Mouse (Mus musculus): ENCODE data around the gene Vamp3. TPM values are rescaled to one million over a fixed set of nuclear protein-coding genes. Genes with fewer than 3 reads are reported as not detected.

The Vamp3 gene
- total and polyA plus RNA-seq, 3 experiments = 58.4 to 61.4 TPM; not detected in 1

DNA sequence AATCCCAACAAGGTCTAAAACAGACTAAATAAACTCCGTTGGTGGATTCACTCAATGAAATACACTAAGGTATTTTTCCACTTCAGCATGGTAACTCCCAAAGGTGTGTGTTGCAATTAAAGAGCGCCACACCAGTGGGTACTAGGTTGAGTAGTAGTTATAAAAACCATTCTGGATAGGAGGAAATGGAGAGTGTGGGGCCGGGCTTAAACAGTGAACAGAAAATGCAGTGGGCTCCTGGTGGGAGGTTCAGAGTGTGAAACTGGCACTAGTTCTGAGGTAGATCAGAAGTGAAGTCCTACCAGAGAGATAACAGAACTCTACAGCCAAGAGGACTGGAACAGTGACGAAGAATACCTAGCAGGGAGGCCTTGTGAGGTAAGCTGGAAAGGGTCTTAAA, 871 bp upstream of the Vamp3 start:
- DNase-seq (ENCODE audit: low read depth, low spot score) = no peak
- no peak for TF ChIP-seq ZMIZ1 (IDR thresholded peaks at IDR 0.05; ENCODE audit: low read depth, low read length)
- no peak for TF ChIP-seq MYC (IDR thresholded peaks at IDR 0.05; ENCODE audit: low read depth, low read length)
- no peak for TF ChIP-seq POLR2AphosphoS5 (IDR thresholded peaks at IDR 0.05; ENCODE audit: borderline replicate concordance, low read depth, low read length)
- TF ChIP-seq POLR2A (IDR thresholded peaks at IDR 0.05; ENCODE audit: control insufficient read depth in 1 of 2, insufficient read depth in 1 of 2, low read depth in 1 of 2, low read length in 2 of 2, poor library complexity in 1 of 2) = no peak
- TF ChIP-seq MXI1 (IDR thresholded peaks at IDR 0.05; ENCODE audit: low read depth, low read length) = no peak
- TF ChIP-seq SIN3A (IDR thresholded peaks at IDR 0.05; ENCODE audit: low read length) = no peak
- TF ChIP-seq ZNF384 (IDR thresholded peaks at IDR 0.05; ENCODE audit: low read depth, low read length) = no peak
- Histone ChIP-seq H3K36me3 (ENCODE audit: control insufficient read depth in 1 of 2, insufficient read depth in 2 of 2, low read length in 2 of 2) (peaks cover 3 to 6% of the 10 kb centered on the region in 2 experiments; a peak in 3 of 4 replicates), H3K9ac (ENCODE audit: control insufficient read depth, low read depth, low read length, poor library complexity, severe bottlenecking) (no peak overlapping the region), H3K4me1 (ENCODE audit: control insufficient read depth in 1 of 2, insufficient read depth in 2 of 2, low read length in 2 of 2) (peaks cover 0 to 7% of the 10 kb centered on the region in 2 experiments; a peak in 1 of 4 replicates), H3K27ac (ENCODE audit: control insufficient read depth, low read depth, low read length) (no peak overlapping the region), H3K4me3 (ENCODE audit: control insufficient read depth in 1 of 2, insufficient read depth in 1 of 2, low read depth in 2 of 2, low read length in 2 of 2) (no peak overlapping the region), H3K27me3 (ENCODE audit: control insufficient read depth in 1 of 2, insufficient read depth in 2 of 2, low read length in 2 of 2) (no peaks in the 10 kb centered on the region), H3K9me3 (replicated peaks; ENCODE audit: insufficient read depth, low read length) (no peaks in the 10 kb centered on the region), H3K79me2 (ENCODE audit: control insufficient read depth, insufficient read depth, low read length, poor library complexity) (peaks cover 15% of the 10 kb centered on the region)

DNA sequence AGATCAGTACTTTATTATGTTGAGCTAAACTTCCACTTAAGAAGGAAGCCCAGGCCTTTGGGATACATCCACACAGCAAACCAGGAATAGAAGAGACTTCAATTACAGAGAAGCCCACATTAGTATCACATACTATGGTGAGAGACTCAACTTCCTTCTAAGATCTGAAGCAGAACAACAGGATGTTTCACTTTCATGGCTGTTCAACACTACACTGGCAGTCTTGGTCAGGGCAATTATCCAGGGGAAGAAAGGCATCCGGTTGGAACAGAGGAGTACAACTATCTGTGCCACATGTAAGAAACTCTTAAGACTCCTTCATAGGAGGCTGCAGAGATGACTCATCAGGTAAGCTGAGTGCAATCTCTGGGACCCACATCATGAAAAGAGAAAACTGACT, 6.6 kb downstream of the Vamp3 start:
- H3K9ac ChIP-seq (ENCODE audit: control insufficient read depth, low read depth, low read length, poor library complexity, severe bottlenecking) = no peak overlapping the region
- no peak for TF ChIP-seq MYB (IDR thresholded peaks at IDR 0.05; ENCODE audit: low read depth, low read length)
- no peak for TF ChIP-seq TBP (IDR thresholded peaks at IDR 0.05; ENCODE audit: low read depth, low read length)
- no peak for TF ChIP-seq MEF2A (IDR thresholded peaks at IDR 0.05; ENCODE audit: extremely low read depth, insufficient replicate concordance, low read depth, low read length, poor library complexity, severe bottlenecking)
- TF ChIP-seq CHD1 (IDR thresholded peaks at IDR 0.05; ENCODE audit: low read depth, low read length) = no peak
- no peak for TF ChIP-seq TAL1 (IDR thresholded peaks at IDR 0.05; ENCODE audit: low read length)
- TF ChIP-seq JUND (IDR thresholded peaks at IDR 0.05; ENCODE audit: low read depth, low read length) = no peak
- TF ChIP-seq MYC (IDR thresholded peaks at IDR 0.05; ENCODE audit: low read depth, low read length) = no peak
- no peak for TF ChIP-seq NRF1 (IDR thresholded peaks at IDR 0.05; ENCODE audit: insufficient read depth, low read depth, low read length, poor library complexity, severe bottlenecking)
- TF ChIP-seq CHD2 (IDR thresholded peaks at IDR 0.05; ENCODE audit: low read length) = no peak
- no peak for TF ChIP-seq E2F4 (IDR thresholded peaks at IDR 0.05; ENCODE audit: borderline replicate concordance, low read depth, low read length)
- no peak for TF ChIP-seq POLR2AphosphoS2 (IDR thresholded peaks at IDR 0.05; ENCODE audit: low read length)
- no peak for TF ChIP-seq NELFE (IDR thresholded peaks at IDR 0.05; ENCODE audit: low read depth, low read length)
- no peak for TF ChIP-seq HCFC1 (IDR thresholded peaks at IDR 0.05; ENCODE audit: low read depth, low read length)
- TF ChIP-seq ZMIZ1 (IDR thresholded peaks at IDR 0.05; ENCODE audit: low read depth, low read length) = no peak
- no peak for TF ChIP-seq MAZ (IDR thresholded peaks at IDR 0.05; ENCODE audit: low read depth, low read length)
- no peak for TF ChIP-seq BHLHE40 (IDR thresholded peaks at IDR 0.05; ENCODE audit: borderline replicate concordance, low read depth, low read length)
- no peak for TF ChIP-seq GABPA (IDR thresholded peaks at IDR 0.05; ENCODE audit: low read depth, low read length)
- TF ChIP-seq USF1 (IDR thresholded peaks at IDR 0.05; ENCODE audit: low read depth, low read length) = no peak
- TF ChIP-seq GATA1 (IDR thresholded peaks at IDR 0.05; ENCODE audit: low read depth, low read length) = no peak
- no peak for TF ChIP-seq ZC3H11A (IDR thresholded peaks at IDR 0.05; ENCODE audit: low read depth, low read length)
- H3K4me1 ChIP-seq (ENCODE audit: control insufficient read depth in 1 of 2, insufficient read depth in 2 of 2, low read length in 2 of 2) = no peaks in the 10 kb centered on the region
- peaks cover 9% of the 10 kb centered on the region for H3K79me2 ChIP-seq (ENCODE audit: control insufficient read depth, insufficient read depth, low read length, poor library complexity)
- no peak overlapping the region for H3K4me3 ChIP-seq (ENCODE audit: control insufficient read depth in 1 of 2, insufficient read depth in 1 of 2, low read depth in 2 of 2, low read length in 2 of 2)
- no peaks in the 10 kb centered on the region for H3K27me3 ChIP-seq (ENCODE audit: control insufficient read depth in 1 of 2, insufficient read depth in 2 of 2, low read length in 2 of 2)
- no peak overlapping the region for H3K27ac ChIP-seq (ENCODE audit: control insufficient read depth, low read depth, low read length)
- no peak for DNase-seq (ENCODE audit: low read depth, low spot score)
- peaks cover 0 to 13% of the 10 kb centered on the region in 2 experiments; a peak in 2 of 4 replicates for H3K36me3 ChIP-seq (ENCODE audit: control insufficient read depth in 1 of 2, insufficient read depth in 2 of 2, low read length in 2 of 2)
- H3K9me3 ChIP-seq (replicated peaks; ENCODE audit: insufficient read depth, low read length) = no peaks in the 10 kb centered on the region

All from MEL (cell line).